Mouse (Mus musculus): ENCODE results near the gene Il12rb1.

DNA sequence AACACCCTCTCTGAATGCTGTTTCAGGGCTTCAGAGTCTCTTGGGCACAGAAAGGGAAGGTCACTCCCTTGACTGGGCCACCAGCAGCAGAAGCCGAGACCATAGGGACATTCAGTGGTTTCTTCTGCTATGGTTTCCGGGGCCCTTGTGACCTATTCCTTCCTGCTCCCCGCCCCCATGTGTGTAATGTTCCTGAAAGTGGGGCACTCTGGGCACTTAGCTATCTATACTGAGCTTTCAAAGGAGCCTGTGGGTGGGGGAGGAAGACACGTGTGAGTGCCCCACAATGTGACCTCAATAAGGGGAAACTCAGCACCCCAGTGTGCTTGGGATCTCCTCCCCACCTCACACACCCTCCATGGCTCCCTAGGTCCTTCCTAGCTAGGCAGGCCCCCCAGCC lies 1.7 kb upstream of the Il12rb1 start:
- TF ChIP-seq CTCF (IDR thresholded peaks at IDR 0.05): no peak
- TF ChIP-seq EP300 (IDR thresholded peaks at IDR 0.05): no peak

Measured in lung, postnatal 0 days (tissue).